Mouse (Mus musculus) cerebellum, adult 2 months (tissue): ENCODE measurements around the gene Prdm12. TPM values are rescaled to one million over a fixed set of nuclear protein-coding genes. Genes with fewer than 3 reads are reported as not detected.

Experiments
- DNase-seq, 2 experiments: peaks; one replicate each; pipeline ENCODE4 v3.0.0; 2021
- H3K27ac ChIP-seq: fragments of 200-500 bp; 2 replicates; pipeline ENCODE4 v1.5.1; 2012; ENCODE audit warnings: low read length, control low read depth, inconsistent platforms; ENCODE audit not compliant: insufficient read depth
- H3K27me3 ChIP-seq: fragments of 200-500 bp; 2 replicates; pipeline ENCODE4 v1.6.1; 2012; ENCODE audit warnings: inconsistent platforms, mild to moderate bottlenecking, low read length, moderate library complexity; ENCODE audit not compliant: control insufficient read depth, insufficient read depth
- H3K4me1 ChIP-seq: fragments of 200-500 bp; 2 replicates; pipeline ENCODE4 v1.6.1; 2011; ENCODE audit warnings: low read length; ENCODE audit not compliant: control insufficient read depth, insufficient read depth
- H3K4me3 ChIP-seq: fragments of 200-500 bp; replicated peaks from 2 replicates; pipeline ENCODE3; 2011; ENCODE audit warnings: mild to moderate bottlenecking, low read depth, low read length, control low read depth; ENCODE audit not compliant: insufficient read depth
- CTCF ChIP-seq: fragments of 200-500 bp; IDR thresholded peaks from 2 replicates; pipeline ENCODE4 v1.5.1; 2011; ENCODE audit warnings: low read depth, mild to moderate bottlenecking, control low read depth, low read length, moderate library complexity, borderline replicate concordance; ENCODE audit not compliant: insufficient read depth
- POLR2A ChIP-seq: fragments of 200-500 bp; IDR thresholded peaks from 2 replicates; pipeline ENCODE4 v1.6.1; 2011; ENCODE audit warnings: low read length, control low read depth, borderline replicate concordance; ENCODE audit not compliant: insufficient read depth
- polyA plus RNA-seq: library from polyadenylated mRNA; depleted of rRNA; stranded (reverse); fragments of >200 nt; gene quantifications from 2 replicates; pipeline ENCODE4 v1.2.3, GENCODE M21; 2012; rRNA removed

Gene Prdm12
- polyA plus RNA-seq, 1 experiment = not detected

DNA sequence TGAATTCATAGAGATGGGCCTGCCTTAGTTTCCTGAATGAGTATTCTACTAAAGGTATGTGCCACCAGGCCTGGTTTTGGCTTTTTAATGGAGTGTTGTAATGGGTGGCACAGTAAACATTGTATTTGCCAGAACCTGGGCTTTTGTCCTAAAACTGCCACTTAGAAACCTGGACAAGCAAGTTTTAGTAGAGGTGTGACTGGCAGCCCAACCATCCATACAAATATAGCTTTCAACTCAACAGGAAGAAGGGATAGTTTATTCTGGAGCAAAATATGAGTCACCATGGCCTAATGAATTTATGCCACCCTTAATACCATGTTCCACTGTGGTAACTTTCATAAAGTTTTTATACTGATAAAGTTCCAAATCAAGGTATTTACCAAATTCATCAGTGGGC, 63.4 kb downstream of the Prdm12 start:
- no peak for DNase-seq
- TF ChIP-seq CTCF = no peak
- no peak for TF ChIP-seq POLR2A

More for the DNA sequence above, 63.4 kb downstream of the Prdm12 start:
- Histone ChIP-seq H3K4me3 (no peak overlapping the region), H3K27ac (no peak overlapping the region), H3K27me3 (no peaks in the 10 kb centered on the region), H3K4me1 (peaks cover 3% of the 10 kb centered on the region)

Other genes starting within 250 kb of the Prdm12 start
- 27.4 and 29.9 TPM in 2 replicates for gene Ass1, start 169.8 kb upstream of the Prdm12 start, polyA plus RNA-seq
- gene Fubp3, start 67.4 kb upstream of the Prdm12 start, polyA plus RNA-seq = 36.3 and 43.6 TPM in 2 replicates
- 25.0 and 26.8 TPM in 2 replicates for gene Exosc2, start 30.7 kb downstream of the Prdm12 start, polyA plus RNA-seq
- 42.6 and 45.0 TPM in 2 replicates for gene Abl1, start 48.3 kb downstream of the Prdm12 start, polyA plus RNA-seq
- not detected in 2 replicates for gene Qrfp, start 170.5 kb downstream of the Prdm12 start, polyA plus RNA-seq
- gene Fibcd1, start 206.0 kb downstream of the Prdm12 start, polyA plus RNA-seq = 1.3 and 1.5 TPM in 2 replicates
- gene Lamc3, start 247.3 kb downstream of the Prdm12 start, polyA plus RNA-seq = 3.8 and 4.0 TPM in 2 replicates